Mouse (Mus musculus): ENCODE data around the gene U2af1.
A peak's percentile ranks its signal among the peaks of the same experiment; 100 is the strongest.

- TF ChIP-seq CTCF (IDR thresholded peaks at IDR 0.05; ENCODE audit: low read depth), result peak; percentile 96
- TF ChIP-seq EP300 (IDR thresholded peaks at IDR 0.05; ENCODE audit: low read depth), result no peak
Measured at GRCm38 (mm10) chr17:31664760-31665159, 6.1 kb upstream of the U2af1 start.

Measured in liver, postnatal 0 days (tissue).